Mouse (Mus musculus) intestine, embryonic 14.5 days (tissue): Measurements from ENCODE around the gene Trio. TPM values are rescaled to one million over a fixed set of nuclear protein-coding genes. Genes with fewer than 3 reads are reported as not detected.

ENCODE experiments used
- ATAC-seq: fragments of 200-750 bp; cut with Nextera tagmentation; replicated peaks from 2 replicates; pipeline ENCODE4 v1.8.0; 2017; ENCODE audit warnings: low read depth, moderate number of reproducible peaks, moderate TSS enrichment, moderate library complexity; ENCODE audit not compliant: low FRiP score, low TSS enrichment
- DNase-seq: peaks from one replicate; pipeline ENCODE4 v3.0.0-alpha.2; 2018; ENCODE audit warnings: low spot score
- H3K27ac ChIP-seq: fragments of 300-500 bp; sonication (generic); 2 replicates; pipeline ENCODE4 v1.5.1; 2014; ENCODE audit warnings: low read depth, mild to moderate bottlenecking, control low read depth
- H3K27me3 ChIP-seq: fragments of 300-500 bp; sonication (generic); replicated peaks from 2 replicates; pipeline ENCODE4 v1.6.1; 2014; ENCODE audit warnings: low read length, control low read depth; ENCODE audit not compliant: control insufficient read depth, insufficient read depth
- H3K36me3 ChIP-seq: fragments of 300-500 bp; sonication (generic); 2 replicates; pipeline ENCODE4 v1.6.1; 2014; ENCODE audit warnings: low read length, control low read depth; ENCODE audit not compliant: control insufficient read depth, insufficient read depth
- H3K4me1 ChIP-seq: fragments of 300-500 bp; sonication (generic); replicated peaks from 2 replicates; pipeline ENCODE4 v1.6.1; 2014; ENCODE audit warnings: low read length, control low read depth, mixed read lengths; ENCODE audit not compliant: control insufficient read depth, insufficient read depth
- H3K4me2 ChIP-seq: fragments of 300-500 bp; sonication (generic); 2 replicates; pipeline ENCODE4 v1.6.1; 2014; ENCODE audit warnings: low read length
- H3K4me3 ChIP-seq: fragments of 300-500 bp; sonication (generic); 2 replicates; pipeline ENCODE4 v1.5.1; 2014; ENCODE audit warnings: low read depth, low read length, control low read depth, mixed read lengths
- H3K9ac ChIP-seq: fragments of 300-500 bp; sonication (generic); 2 replicates; pipeline ENCODE4 v1.6.1; 2014; ENCODE audit warnings: mild to moderate bottlenecking, low read length
- H3K9me3 ChIP-seq: fragments of 300-500 bp; sonication (generic); 2 replicates; pipeline ENCODE4 v1.6.1; 2016; ENCODE audit warnings: low read length, control low read depth; ENCODE audit not compliant: control insufficient read depth
- WGBS: fragments of 180-500 bp; shearing (Covaris S2); extraction: QIAGEN DNeasy Blood & Tissue Kit; methylation state at CpG from one replicate; pipeline ENCODE4 v1.1.7; 2014; 5-methylcytosine and 5-hydroxymethylcytosine counted together
- polyA plus RNA-seq: library from polyadenylated mRNA; unstranded; fragments of >200 nt; fragmentation: Nextera tagmentation; extraction: Ambion mirVana; gene quantifications from 2 replicates; pipeline ENCODE4 v1.2.1, GENCODE M21; 2014

Trio gene
- polyA plus RNA-seq, 1 experiment from 2014 or later, result 34.7 TPM

DNA sequence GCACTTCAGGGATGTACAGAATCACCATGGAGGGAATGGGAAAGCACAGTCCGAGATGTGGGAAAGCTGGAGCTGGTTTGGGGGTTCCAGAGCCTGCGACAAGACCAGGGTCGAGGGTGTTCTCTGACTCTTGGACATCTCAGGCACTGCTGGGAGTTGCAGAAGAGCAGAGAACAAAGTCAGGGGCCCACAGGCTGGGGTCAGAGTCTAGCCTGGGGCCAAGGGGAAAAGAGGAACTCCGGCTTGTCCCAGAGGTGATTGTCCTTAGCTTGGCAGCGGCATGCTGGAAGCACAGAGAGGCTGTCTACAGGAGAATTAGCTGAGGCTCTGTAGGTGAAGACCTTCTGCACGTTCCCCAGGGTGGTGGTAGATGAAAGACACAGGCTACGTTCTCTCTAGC is 307.0 kb downstream of the Trio start:
- H3K36me3 ChIP-seq, result no peaks in the 10 kb centered on the region
- H3K4me1 ChIP-seq, result no peaks in the 10 kb centered on the region
- no peaks in the 10 kb centered on the region for H3K9me3 ChIP-seq
- DNase-seq (no peak), ATAC-seq (no peak)
- no peak overlapping the region for H3K4me3 ChIP-seq
- H3K4me2 ChIP-seq, result no peak overlapping the region
- H3K27ac ChIP-seq, result no peak overlapping the region
- 69% methylated on average over 7 of the region's 7 CpGs for WGBS
- no peaks in the 10 kb centered on the region for H3K27me3 ChIP-seq
- no peak overlapping the region for H3K9ac ChIP-seq

DNA sequence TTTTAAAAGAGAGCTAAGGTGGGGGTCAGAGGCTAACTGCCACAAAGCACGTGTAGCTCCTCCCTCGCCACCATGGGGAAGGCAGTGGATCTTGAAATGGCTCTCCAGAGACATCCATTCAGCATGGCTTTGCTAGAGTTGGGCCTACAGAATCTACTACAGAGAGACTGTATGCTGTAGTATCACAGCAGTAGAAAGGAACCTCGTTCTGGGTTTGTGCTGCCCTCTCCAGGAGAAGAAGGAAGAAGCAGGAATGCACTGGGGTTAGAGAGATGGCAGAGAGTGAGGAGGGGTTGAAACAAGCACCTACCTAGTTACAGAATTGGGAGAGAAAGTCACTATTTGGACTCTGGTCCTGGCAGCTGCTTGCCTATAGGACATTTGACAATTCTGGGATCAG is 310.3 kb downstream of the Trio start:
- no peak overlapping the region for H3K9ac ChIP-seq
- 31% methylated on average over 3 of the region's 3 CpGs for WGBS
- H3K4me1 ChIP-seq, result no peaks in the 10 kb centered on the region
- no peaks in the 10 kb centered on the region for H3K9me3 ChIP-seq
- no peak overlapping the region for H3K4me3 ChIP-seq
- H3K27me3 ChIP-seq, result no peaks in the 10 kb centered on the region
- H3K36me3 ChIP-seq, result no peaks in the 10 kb centered on the region
- no peak overlapping the region for H3K27ac ChIP-seq
- H3K4me2 ChIP-seq, result no peak overlapping the region
- DNase-seq, result no peak
- no peak for ATAC-seq

DNA sequence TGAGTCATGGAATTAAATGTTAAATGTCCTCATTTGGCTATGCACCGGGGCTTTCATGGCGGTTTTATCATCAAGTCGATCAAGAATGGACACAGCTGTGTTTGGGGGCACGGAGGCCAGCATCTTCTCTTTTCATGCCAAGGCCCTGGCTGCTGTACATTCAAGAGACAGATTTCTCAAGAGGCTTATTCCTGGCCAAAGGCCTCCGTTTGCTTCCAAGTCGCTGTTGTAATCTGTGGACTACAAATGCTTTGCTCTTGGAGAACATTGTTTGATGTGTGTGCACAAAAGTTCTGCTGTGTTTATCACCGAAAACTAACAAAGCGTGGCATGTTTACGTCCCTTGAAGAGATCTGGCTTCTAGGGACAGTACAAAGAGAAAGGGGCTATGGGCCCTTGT is 314.9 kb downstream of the Trio start:
- no peak overlapping the region for H3K27ac ChIP-seq
- H3K4me1 ChIP-seq, result no peaks in the 10 kb centered on the region
- H3K4me3 ChIP-seq, result no peak overlapping the region
- no peaks in the 10 kb centered on the region for H3K36me3 ChIP-seq
- H3K4me2 ChIP-seq, result no peak overlapping the region
- H3K9me3 ChIP-seq, result no peaks in the 10 kb centered on the region
- no peak overlapping the region for H3K9ac ChIP-seq
- H3K27me3 ChIP-seq, result no peaks in the 10 kb centered on the region
- ATAC-seq (no peak), DNase-seq (no peak)
- WGBS, result 59% methylated on average over 9 of the region's 9 CpGs

DNA sequence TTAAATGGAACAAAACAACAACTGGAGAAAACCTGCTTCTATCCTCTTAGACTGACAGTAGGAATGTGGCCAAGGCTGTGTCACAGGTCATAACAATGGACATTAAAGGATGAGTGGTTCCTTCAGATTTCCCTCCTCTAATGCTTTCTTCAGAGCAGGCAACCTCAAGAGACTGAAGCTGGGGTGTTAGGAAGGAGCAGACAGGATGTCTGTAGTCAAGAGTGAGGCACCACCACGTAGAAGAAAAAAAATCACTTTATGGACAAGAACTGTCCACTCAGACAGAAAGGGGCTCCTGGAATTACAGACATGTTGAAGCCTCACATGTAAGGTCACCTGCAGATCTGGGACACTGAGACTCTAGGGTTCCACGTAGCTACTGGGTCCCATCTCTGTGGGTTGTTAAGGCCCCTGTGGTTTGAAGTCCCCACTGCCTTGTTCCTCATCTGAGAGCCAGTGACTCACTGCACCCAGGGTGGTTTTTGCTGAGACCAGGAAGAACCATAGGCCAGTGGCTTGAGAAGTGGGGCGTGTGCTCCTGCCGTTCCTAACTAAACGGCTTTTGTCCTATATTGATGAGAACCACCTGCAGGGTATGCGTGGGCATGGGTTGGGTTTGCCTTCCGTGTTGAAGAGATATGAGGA is 316.6 kb downstream of the Trio start:
- no peaks in the 10 kb centered on the region for H3K27me3 ChIP-seq
- 86% methylated on average over 7 of the region's 7 CpGs for WGBS
- H3K4me2 ChIP-seq, result no peak overlapping the region
- no peak overlapping the region for H3K27ac ChIP-seq
- DNase-seq (no peak), ATAC-seq (no peak)
- no peak overlapping the region for H3K9ac ChIP-seq
- H3K36me3 ChIP-seq, result no peaks in the 10 kb centered on the region
- H3K4me1 ChIP-seq, result no peaks in the 10 kb centered on the region
- no peaks in the 10 kb centered on the region for H3K9me3 ChIP-seq
- no peak overlapping the region for H3K4me3 ChIP-seq

DNA sequence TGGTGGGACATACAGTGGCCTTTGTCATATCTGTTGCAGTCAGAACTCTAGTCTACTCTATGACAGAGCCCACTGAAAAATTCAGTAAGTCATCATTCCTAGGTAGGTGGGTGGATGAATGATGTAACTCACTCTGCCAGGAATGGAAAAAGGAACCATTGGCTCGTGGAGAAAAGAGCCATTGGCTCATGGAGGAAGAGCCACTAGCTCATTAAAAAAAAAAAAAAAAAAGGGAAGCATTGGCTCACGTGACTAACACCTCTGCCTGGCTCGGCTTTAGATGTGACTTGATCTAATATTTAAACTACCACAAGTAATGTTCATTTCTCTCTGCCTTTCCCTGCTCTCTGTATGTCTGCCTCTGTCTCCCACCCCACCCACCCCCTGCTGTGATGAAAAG is 317.1 kb downstream of the Trio start:
- Histone ChIP-seq H3K4me3 (no peak overlapping the region), H3K4me2 (no peak overlapping the region), H3K36me3 (no peaks in the 10 kb centered on the region), H3K27me3 (no peaks in the 10 kb centered on the region), H3K27ac (no peak overlapping the region), H3K4me1 (no peaks in the 10 kb centered on the region; the same call in 1 of the 2 replicates), H3K9ac (no peak overlapping the region), H3K9me3 (no peaks in the 10 kb centered on the region)
- ATAC-seq, result no peak
- 65% methylated on average over 3 of the region's 3 CpGs for WGBS
- DNase-seq, result no peak

DNA sequence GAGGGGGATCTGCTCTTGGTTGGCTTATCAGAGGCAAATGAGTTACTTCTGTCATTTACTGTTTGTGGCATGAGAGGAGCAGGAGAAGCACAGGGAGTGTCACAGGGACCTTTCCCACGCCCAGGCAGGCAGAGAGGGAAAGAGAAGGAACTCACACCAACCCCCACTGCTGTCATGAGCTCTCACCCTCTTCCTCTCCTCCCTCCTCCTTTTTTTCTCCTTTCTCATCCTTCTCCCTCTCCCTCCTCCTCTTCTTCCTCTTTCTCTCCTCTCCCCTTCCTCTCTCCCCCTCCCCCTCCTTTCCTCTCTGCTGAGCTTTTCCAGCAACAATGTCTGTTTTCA is 322.7 kb downstream of the Trio start:
- H3K9ac ChIP-seq, result no peak overlapping the region
- H3K4me3 ChIP-seq, result no peak overlapping the region
- no peak overlapping the region; the same call in 1 of the 2 replicates for H3K27ac ChIP-seq
- 33% methylated on average over 1 of the region's 1 CpGs for WGBS
- no peak overlapping the region for H3K4me2 ChIP-seq
- no peaks in the 10 kb centered on the region for H3K27me3 ChIP-seq
- no peaks in the 10 kb centered on the region for H3K36me3 ChIP-seq
- no peak for ATAC-seq
- no peaks in the 10 kb centered on the region for H3K9me3 ChIP-seq
- peaks cover 11% of the 10 kb centered on the region for H3K4me1 ChIP-seq
- DNase-seq, result no peak

DNA sequence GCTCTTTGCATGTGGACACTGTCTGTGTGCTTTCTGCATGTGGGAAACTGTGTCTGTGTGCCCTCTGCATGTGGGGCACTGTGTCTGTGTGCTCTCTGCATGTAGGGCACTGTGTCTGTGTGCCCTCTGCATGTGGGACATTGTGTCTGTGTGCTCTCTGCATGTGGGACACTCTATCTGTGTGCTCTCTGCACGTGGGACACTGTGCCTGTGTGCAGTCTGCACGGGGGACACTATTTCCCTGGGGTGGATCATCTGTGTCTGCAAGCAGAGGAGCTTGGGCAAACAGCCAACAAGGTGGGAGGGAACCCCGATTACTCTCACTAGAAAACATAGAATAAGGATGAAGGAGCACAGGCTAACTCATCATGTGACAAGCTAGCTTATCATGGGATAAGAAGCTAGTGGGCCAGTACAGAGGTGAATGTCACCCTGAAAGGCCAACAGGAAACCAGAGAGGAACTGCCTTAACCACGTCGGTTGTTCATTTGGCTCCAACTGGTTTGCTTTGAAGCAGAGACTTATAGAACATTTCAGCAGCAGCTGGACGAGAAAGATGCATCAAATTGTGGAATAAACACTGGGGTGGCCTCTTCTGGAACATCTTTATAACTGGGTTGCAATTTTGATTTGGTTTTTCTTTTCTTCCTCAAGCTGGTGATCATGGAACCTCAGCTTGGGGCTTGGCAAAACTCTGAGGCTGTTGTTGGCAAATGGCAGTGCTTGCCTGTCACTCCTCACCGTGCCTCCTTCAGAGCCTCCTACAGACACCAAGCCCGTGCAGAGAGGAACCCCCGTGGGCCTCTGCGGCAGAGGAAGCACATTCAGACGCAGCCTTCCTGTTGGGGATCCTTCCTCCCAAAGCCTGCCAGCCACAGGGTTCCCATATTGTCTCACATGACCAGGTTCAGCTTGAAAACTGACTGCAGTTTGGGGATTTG is 323.3 kb downstream of the Trio start:
- H3K9ac ChIP-seq, result no peak overlapping the region
- H3K36me3 ChIP-seq, result no peaks in the 10 kb centered on the region
- no peaks in the 10 kb centered on the region for H3K9me3 ChIP-seq
- ATAC-seq (no peak), DNase-seq (no peak)
- no peak overlapping the region for H3K4me2 ChIP-seq
- no peaks in the 10 kb centered on the region for H3K27me3 ChIP-seq
- peaks cover 11% of the 10 kb centered on the region for H3K4me1 ChIP-seq
- H3K27ac ChIP-seq, result no peak overlapping the region; the same call in 1 of the 2 replicates
- H3K4me3 ChIP-seq, result no peak overlapping the region
- WGBS, result 37% methylated on average over 11 of the region's 11 CpGs

DNA sequence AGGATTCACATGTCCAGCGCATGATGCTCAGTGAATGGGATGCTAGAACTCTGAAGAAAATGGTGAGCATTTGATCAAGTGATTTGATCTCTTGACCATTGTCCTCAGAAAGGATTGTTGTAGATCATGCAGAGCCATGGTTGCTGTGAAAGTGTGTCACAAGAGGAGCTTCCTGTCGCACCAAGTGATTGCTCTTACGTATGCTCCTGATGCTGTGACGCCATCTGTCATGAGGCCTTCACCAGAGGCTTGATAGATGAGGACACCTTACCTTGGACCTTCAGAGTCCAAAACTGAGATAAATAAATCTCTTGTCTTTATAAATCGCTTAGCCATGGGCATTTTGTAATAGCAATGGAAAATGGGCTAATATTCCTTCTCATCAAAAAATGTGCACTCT is 328.0 kb downstream of the Trio start:
- Histone ChIP-seq H3K9ac (no peak overlapping the region), H3K9me3 (no peaks in the 10 kb centered on the region), H3K4me2 (no peak overlapping the region), H3K36me3 (no peaks in the 10 kb centered on the region), H3K27ac (no peak overlapping the region), H3K4me1 (peaks cover 5% of the 10 kb centered on the region), H3K27me3 (no peaks in the 10 kb centered on the region), H3K4me3 (no peak overlapping the region)
- no peak for ATAC-seq
- 89% methylated on average over 5 of the region's 5 CpGs for WGBS
- DNase-seq, result no peak
